Mouse (Mus musculus) bone marrow macrophage, adult 2 months (primary cell): Measurements from ENCODE around the gene Krt24.

Source experiments
- CTCF ChIP-seq: IDR thresholded peaks from 2 replicates; pipeline ENCODE4 v1.5.1; 2012; ENCODE audit warnings: low read depth, mild to moderate bottlenecking, low read length, moderate library complexity
- POLR2A ChIP-seq: IDR thresholded peaks from 2 replicates; pipeline ENCODE4 v1.6.1; 2012; ENCODE audit warnings: mild to moderate bottlenecking, low read depth, low read length, borderline replicate concordance

DNA sequence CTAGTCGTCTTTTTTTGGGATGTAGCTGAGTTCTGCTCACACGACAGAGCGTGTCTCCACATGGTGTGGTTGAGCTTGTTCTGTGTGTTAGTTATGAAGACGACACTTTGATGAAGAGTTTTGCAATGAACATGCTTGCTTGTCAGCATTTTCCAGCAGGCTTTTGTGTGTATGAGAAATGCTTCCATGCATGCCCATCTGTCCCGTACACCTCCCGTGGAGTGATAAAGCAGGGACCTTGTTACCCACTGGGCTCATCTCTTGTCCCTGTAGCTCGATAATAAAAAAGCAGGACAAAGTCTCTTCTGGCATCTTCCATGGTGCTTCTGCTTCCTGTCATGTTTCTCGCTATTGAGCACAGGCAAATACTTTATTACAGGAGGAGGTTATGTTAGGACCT is 32.4 kb downstream of the Krt24 start:
- no peak for TF ChIP-seq POLR2A
- no peak for TF ChIP-seq CTCF
